Mouse (Mus musculus) mouse embryonic stem cell (cell line): ENCODE results near the gene Rps16.

Experiments
- in situ Hi-C, 2 experiments: fragments of 300-500 bp; cut with MboI; formaldehyde crosslinking; loops; 1 replicate in 1 of 2; 3 replicates in 1 of 2; pipeline ENCODE4 v1.14.3; 2019 to 2020; ENCODE audit warnings: low sequenced_read_pairs in 2 of 2, low pct_unique_long_range_greater_than_20kb in 1 of 2, mixed read lengths in 1 of 2; ENCODE audit not compliant: unreplicated experiment in 1 of 2

The Rps16 gene

GRCm38 (mm10) chr7:28339213-28339917, 11.1 kb upstream of the Rps16 start:
- in situ Hi-C loops, result no loop called here

DNA sequence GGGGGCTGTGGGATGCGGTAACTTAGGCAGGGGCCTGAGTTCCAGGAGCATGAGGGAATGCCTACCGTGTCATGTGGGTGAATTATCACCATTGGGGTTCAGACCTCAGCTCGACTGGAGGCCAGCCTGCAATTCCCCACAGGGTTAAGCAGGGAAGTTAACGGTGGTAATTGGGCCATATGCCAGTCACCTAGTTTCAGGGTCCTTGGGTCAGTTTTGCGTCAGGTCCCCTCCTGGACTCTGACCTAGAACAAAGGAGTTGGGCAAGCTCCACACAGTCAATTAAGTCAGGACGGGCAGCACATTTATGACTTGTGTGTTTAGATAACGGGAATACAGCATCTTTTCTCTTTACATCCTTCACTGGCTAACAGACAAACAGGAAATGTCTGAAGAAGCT, 9.1 kb upstream of the Rps16 start:
- in situ Hi-C loops, result no loop called here

DNA sequence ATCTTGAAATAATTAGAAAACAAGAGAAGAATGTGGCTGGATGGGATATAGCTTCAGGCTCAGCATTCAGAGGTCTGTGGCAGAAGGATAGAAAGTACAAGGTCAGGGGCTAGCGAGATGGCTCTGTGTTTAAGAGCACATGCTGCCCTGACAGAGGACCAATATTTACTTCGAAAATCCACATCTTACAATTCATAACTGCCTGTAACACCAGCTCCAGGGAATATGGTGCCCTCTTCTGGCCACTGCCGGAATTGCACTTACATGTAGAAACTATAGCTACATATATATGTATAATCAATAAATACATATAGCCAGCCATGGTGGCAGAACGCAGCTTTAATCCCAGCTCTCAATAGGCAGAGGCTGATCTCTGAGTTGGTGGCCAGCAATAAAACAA, 5.8 kb upstream of the Rps16 start:
- in situ Hi-C loops, result no loop called here

- in situ Hi-C loops, result no loop called here
Observed at GRCm38 (mm10) chr7:28347746-28348145, 2.7 kb upstream of the Rps16 start.

GRCm38 (mm10) chr7:28348601-28349000, 1.9 kb upstream of the Rps16 start:
- in situ Hi-C loops, result no loop called here

- in situ Hi-C loops, result no loop called here
Observed at GRCm38 (mm10) chr7:28351676-28352191, 1.3 kb downstream of the Rps16 start.

DNA sequence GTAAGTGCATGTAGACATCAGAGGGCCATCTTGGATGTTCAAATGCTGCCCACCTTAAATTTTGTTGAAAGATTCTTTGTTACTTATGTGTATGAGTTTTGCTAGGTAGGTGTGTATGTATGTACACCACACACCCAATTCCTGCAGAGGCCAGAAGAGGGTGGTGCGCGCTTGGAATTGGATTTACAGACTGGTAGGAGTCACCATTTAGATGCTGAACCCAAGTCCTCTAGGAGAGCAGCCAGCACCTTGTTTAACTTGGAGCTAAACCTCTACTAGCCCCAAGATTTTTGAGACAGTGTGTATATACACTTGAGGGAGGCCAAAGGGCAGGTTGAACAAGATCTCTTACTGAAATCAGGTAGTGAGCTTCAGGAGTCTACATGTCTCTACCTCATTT, 2.8 kb downstream of the Rps16 start:
- in situ Hi-C loops, result no loop called here

GRCm38 (mm10) chr7:28354113-28354581, 3.7 kb downstream of the Rps16 start:
- in situ Hi-C loops, result no loop called here

- in situ Hi-C loops, result no loop called here
Observed at GRCm38 (mm10) chr7:28354596-28354995, 4.1 kb downstream of the Rps16 start.

GRCm38 (mm10) chr7:28355221-28355620, 4.8 kb downstream of the Rps16 start:
- in situ Hi-C loops, result no loop called here

DNA sequence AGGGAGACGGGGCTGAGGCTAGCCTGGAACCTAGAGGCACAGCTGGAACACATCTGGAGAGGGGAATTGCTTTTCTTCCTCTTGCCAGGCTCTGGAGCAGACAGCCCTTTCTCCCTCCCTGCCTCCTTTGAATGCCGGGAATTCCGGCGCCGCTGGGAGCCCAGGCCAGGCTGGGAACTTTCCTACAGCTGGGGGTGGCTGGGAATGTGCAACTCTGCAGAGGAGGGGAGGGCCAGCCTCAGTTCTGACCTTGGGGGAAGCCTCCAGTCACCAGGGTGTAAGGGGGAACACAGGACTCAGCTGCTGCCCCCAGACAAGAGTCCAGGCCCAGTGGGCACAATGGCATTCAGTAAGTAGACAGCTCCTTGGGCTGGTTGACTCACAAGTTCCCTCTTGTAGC, 6.5 kb downstream of the Rps16 start:
- in situ Hi-C loops, result no loop called here

- in situ Hi-C loops, result no loop called here
Observed at GRCm38 (mm10) chr7:28357984-28358383, 7.5 kb downstream of the Rps16 start.

DNA sequence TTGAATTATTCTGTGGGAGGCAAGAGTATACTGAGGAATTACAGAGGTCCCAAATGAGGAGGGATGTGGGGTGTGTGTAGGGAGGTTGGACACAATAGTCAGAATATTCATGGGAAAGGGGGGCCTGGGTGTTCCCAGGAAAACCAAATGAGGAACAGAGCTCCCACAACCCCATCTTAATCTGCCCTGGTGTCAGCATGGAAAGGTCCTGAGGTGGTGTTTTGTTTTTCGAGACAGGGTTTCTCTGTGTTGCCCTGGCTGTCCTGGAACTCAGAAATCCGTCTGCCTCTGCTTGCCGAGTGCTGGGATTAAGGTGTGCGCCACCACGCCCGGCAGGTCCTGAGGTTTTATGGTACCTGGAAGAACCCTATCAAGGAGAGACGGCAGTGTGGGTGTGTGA, 8.0 kb downstream of the Rps16 start:
- in situ Hi-C loops, result no loop called here

DNA sequence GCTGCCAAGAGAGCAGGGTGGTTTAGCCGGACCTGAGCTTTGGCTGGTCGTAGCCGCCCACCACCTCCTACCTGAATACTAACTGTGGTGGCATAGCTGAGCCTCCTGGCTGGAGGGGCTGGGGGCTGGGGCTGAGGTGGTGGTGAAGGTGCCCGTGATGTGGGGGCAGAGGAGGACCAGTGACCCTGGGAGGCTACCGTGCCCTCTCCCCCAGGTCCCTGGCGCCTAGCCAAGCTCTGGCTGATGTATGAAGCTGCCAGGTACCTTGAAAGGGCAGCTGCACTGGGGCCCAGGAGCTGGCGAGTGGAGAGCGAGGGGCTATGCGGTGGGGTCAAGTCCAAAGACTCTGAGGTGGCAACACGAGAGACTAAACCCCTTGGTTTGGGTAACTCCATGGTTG, 9.4 kb downstream of the Rps16 start:
- in situ Hi-C loops, result no loop called here

DNA sequence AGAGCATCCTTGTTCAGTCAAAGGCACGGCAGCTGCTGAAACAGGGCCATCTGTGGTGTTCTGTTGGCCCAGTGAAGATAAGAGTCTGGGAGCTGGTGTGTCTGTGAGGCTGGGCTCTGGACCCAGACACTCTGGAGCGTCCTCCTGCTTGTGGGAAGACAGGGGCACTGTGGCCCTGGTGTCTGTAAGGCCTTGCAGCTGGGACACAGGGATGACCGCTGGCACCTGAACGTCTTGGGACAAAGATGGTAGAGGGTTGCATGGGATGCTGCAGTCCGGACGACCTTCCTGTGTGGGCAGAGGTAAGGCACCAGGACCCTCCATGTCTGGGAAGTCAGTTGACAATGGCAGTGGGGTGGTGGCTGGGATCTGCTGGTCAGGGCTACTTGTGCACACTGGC, 9.8 kb downstream of the Rps16 start:
- in situ Hi-C loops, result no loop called here

GRCm38 (mm10) chr7:28361647-28362341, 11.3 kb downstream of the Rps16 start:
- in situ Hi-C loops, result no loop called here

DNA sequence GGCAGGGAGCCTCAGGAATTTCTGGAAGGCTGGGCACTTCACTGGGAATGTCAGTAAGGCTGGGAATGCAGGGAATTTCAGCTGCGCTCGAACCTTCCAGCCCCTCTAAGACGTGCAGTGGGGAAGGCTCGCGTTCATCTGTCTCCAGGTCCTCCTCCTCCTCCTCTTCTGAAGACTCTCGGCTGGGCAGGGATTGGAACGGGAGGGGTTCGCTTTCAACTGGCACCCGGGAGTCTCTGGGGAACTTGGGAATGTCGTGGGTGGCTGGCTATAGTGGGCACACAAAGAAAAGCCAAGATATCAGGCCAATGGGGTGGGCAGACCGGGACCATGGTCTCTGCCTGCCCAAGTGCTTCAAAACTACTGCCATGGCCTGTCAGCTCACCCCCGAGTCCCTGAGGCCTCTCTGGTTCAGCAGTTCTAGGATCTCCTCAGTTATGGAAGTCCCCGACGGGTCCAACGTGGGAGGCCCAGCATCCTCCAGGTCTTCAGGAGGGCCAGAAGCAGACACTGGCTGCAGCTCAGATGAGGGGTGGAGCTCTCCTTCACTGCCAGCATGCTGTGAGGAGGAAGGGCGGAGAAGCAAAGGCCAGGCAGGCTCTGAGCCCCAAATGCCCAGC, 12.1 kb downstream of the Rps16 start:
- in situ Hi-C loops, result no loop called here

DNA sequence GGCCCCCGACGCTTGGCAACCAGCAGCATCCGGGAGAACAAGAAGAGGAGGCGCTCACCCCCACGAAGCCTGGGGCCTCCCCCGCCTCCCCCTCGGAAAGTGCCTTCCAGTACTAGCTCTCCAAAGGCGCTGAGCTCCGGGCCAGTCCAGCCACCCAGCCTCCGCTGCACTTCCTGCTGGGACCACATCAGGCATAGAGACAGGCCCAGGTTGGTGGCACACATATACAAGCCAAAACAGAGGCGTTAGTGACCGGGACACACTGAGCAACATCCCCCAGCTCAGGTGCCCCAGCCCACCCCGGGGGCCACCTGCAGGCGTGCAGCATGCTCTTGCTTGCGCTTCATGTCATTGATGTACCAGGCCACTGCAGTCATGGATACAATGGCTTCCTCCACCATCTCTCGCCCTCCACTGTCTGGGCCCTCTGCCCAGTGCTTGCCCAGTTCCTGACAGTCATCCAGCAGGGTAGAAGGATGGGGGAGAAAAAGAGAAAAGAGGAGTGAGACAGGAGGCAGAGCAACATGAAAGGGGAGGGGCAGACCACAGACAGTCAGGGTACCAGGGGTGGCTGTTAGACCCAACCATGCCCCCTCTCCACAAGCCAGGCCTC, 17.3 kb downstream of the Rps16 start:
- in situ Hi-C loops, result no loop called here

- in situ Hi-C loops, result no loop called here
Observed at GRCm38 (mm10) chr7:28368276-28368920, 17.9 kb downstream of the Rps16 start.
